Mouse (Mus musculus) lung, postnatal 0 days (tissue): ENCODE measurements around the gene Adgrl2.

Experiments used
- CTCF ChIP-seq: IDR thresholded peaks from 2 replicates; pipeline ENCODE4 v1.5.1; 2016; ENCODE audit warnings: antibody characterized with exemption, mild to moderate bottlenecking
- EP300 ChIP-seq: IDR thresholded peaks from 2 replicates; pipeline ENCODE4 v1.6.1; 2016; ENCODE audit warnings: antibody characterized with exemption, mild to moderate bottlenecking, control low read depth

GRCm38 (mm10) chr3:148935056-148935455, 55.3 kb downstream of the Adgrl2 start:
- TF ChIP-seq EP300, result no peak
- TF ChIP-seq CTCF, result no peak
